Mouse (Mus musculus): Measurements from ENCODE around the gene Rnf10. TPM values are rescaled to one million over a fixed set of nuclear protein-coding genes. Genes with fewer than 3 reads are reported as not detected.

Rnf10 gene
- polyA plus RNA-seq, 1 experiment from 2014 or later, result 119 TPM

Other genes with a start within 250 kb of the Rnf10 start
- 27.2 and 29.5 TPM in 2 replicates for gene Gm10401, start 174.6 kb downstream of the Rnf10 start, polyA plus RNA-seq (2014; fragmentation: Nextera tagmentation; extraction: Ambion mirVana)
- gene Acads, start 153.6 kb downstream of the Rnf10 start, polyA plus RNA-seq (2014; fragmentation: Nextera tagmentation; extraction: Ambion mirVana), result 27.7 and 31.3 TPM in 2 replicates
- gene Unc119b, start 137.9 kb downstream of the Rnf10 start, polyA plus RNA-seq (2014; fragmentation: Nextera tagmentation; extraction: Ambion mirVana), result 67.7 and 73.4 TPM in 2 replicates
- gene Mlec, start 114.7 kb downstream of the Rnf10 start, polyA plus RNA-seq (2014; fragmentation: Nextera tagmentation; extraction: Ambion mirVana), result 50.1 and 56.9 TPM in 2 replicates
- gene Cabp1, start 78.5 kb downstream of the Rnf10 start, polyA plus RNA-seq (2014; fragmentation: Nextera tagmentation; extraction: Ambion mirVana), result 11.4 and 12.3 TPM in 2 replicates
- 121 and 122 TPM in 2 replicates for gene Pop5, start 37.1 kb downstream of the Rnf10 start, polyA plus RNA-seq (2014; fragmentation: Nextera tagmentation; extraction: Ambion mirVana)
- gene Coq5, start 6.8 kb upstream of the Rnf10 start, polyA plus RNA-seq (2014; fragmentation: Nextera tagmentation; extraction: Ambion mirVana), result 58.5 and 61.0 TPM in 2 replicates
- gene Dynll1, start 28.1 kb upstream of the Rnf10 start, polyA plus RNA-seq (2014; fragmentation: Nextera tagmentation; extraction: Ambion mirVana), result 1,631 and 1,672 TPM in 2 replicates
- gene Srsf9, start 54.3 kb upstream of the Rnf10 start, polyA plus RNA-seq (2014; fragmentation: Nextera tagmentation; extraction: Ambion mirVana), result 327 and 330 TPM in 2 replicates
- 40.4 and 42.3 TPM in 2 replicates for gene Gatc, start 68.3 kb upstream of the Rnf10 start, polyA plus RNA-seq (2014; fragmentation: Nextera tagmentation; extraction: Ambion mirVana)
- 55.6 and 60.2 TPM in 2 replicates for gene Triap1, start 68.3 kb upstream of the Rnf10 start, polyA plus RNA-seq (2014; fragmentation: Nextera tagmentation; extraction: Ambion mirVana)
- gene Cox6a1, start 76.1 kb upstream of the Rnf10 start, polyA plus RNA-seq (2014; fragmentation: Nextera tagmentation; extraction: Ambion mirVana), result 799 and 803 TPM in 2 replicates
- 138 and 147 TPM in 2 replicates for gene Msi1, start 156.7 kb upstream of the Rnf10 start, polyA plus RNA-seq (2014; fragmentation: Nextera tagmentation; extraction: Ambion mirVana)
- gene Pla2g1b, start 193.4 kb upstream of the Rnf10 start, polyA plus RNA-seq (2014; fragmentation: Nextera tagmentation; extraction: Ambion mirVana), result not detected in 2 replicates
- gene Sirt4, start 211.8 kb upstream of the Rnf10 start, polyA plus RNA-seq (2014; fragmentation: Nextera tagmentation; extraction: Ambion mirVana), result 15.5 and 23.5 TPM in 2 replicates
- gene Pxn, start 233.8 kb upstream of the Rnf10 start, polyA plus RNA-seq (2014; fragmentation: Nextera tagmentation; extraction: Ambion mirVana), result 13.3 and 13.7 TPM in 2 replicates

Measured in neural tube, embryonic 11.5 days (tissue).